11 mouse cellular contexts compared by ENCODE assay signal in the genomic region with DNA sequence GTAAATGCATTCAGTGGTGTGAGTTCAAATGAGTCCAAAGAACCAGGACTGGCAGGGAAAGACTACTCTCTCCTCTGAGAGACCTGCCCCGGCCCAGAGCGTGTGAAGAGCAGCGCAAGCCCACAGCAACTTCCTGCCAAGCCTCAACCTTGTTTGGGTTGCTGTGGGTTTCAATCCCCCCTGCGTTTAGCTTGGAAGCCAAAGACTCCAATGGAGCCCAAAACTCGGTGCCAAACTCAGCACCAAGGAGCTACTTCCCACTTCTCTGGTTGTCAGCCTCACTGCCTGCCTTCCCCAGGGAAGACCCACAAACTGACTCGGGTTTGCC.
DNase-seq lines count a peak whose midpoint lies in the region; ATAC-seq lines count a peak whose summit lies in the region.
"Had no signal": no experiment of that assay in that cellular context is flagged by ENCODE, and none has a peak within 500 bp of the region (broad histone marks: within the 10 kb centered on the region; RNA-seq: fewer than 3 reads in every experiment).

No protein-coding gene starts in this region.

- H3K4me3 ChIP-seq in neural tube, embryonic 13.5 days = no peak overlapping the region
- no peak overlapping the region for H3K4me3 ChIP-seq in forebrain, embryonic 16.5 days (replicated peaks; ENCODE audit: low read length)
- H3K4me3 ChIP-seq in hindbrain, embryonic 16.5 days (ENCODE audit: low read length) = no peak overlapping the region
- no peak overlapping the region for H3K4me3 ChIP-seq in neural tube, embryonic 15.5 days (replicated peaks)
- H3K4me3 ChIP-seq in kidney, embryonic 14.5 days (ENCODE audit: low read length) = no peak overlapping the region

- no peak overlapping the region for H3K4me2 ChIP-seq in neural tube, embryonic 13.5 days
- peak overlapping the region; percentile 9; the same call in 1 of the 2 replicates for H3K4me2 ChIP-seq in forebrain, embryonic 16.5 days (ENCODE audit: low read length)
- H3K4me2 ChIP-seq in hindbrain, embryonic 16.5 days (ENCODE audit: low read length) = no peak overlapping the region
- H3K4me2 ChIP-seq in neural tube, embryonic 15.5 days = no peak overlapping the region
- no peak overlapping the region for H3K4me2 ChIP-seq in kidney, embryonic 14.5 days (replicated peaks; ENCODE audit: low read depth, low read length)

- DNase-seq in neural tube, embryonic 10.5 days (ENCODE audit: extremely low spot score, low spot score) = no peak
- DNase-seq in kidney, postnatal 4 days = no peak
- DNase-seq: kidney, postnatal 25 days; thymus, adult 2 months had no signal

- peak overlapping the region; percentile 61; the same call in 1 of the 2 replicates for H3K27ac ChIP-seq in neural tube, embryonic 13.5 days (replicated peaks)
- peak overlapping the region; percentile 85 for H3K27ac ChIP-seq in forebrain, embryonic 16.5 days (ENCODE audit: low read length)
- peak overlapping the region; percentile 74 for H3K27ac ChIP-seq in hindbrain, embryonic 16.5 days (ENCODE audit: low read depth, low read length)
- peak overlapping the region; percentile 56; the same call in 1 of the 2 replicates for H3K27ac ChIP-seq in neural tube, embryonic 15.5 days (replicated peaks)
- H3K27ac ChIP-seq in kidney, embryonic 14.5 days (ENCODE audit: low read depth, low read length) = no peak overlapping the region
- H3K27ac ChIP-seq: macrophage had no signal

- 71% methylated on average over 6 of the region's 6 CpGs for WGBS in neural tube, embryonic 13.5 days
- 20% methylated on average over 6 of the region's 6 CpGs for WGBS in forebrain, embryonic 16.5 days
- 31% methylated on average over 6 of the region's 6 CpGs for WGBS in hindbrain, embryonic 16.5 days
- WGBS in neural tube, embryonic 15.5 days = 67% methylated on average over 6 of the region's 6 CpGs
- WGBS in kidney, embryonic 14.5 days = 62% methylated on average over 6 of the region's 6 CpGs

- H3K9ac ChIP-seq in neural tube, embryonic 13.5 days = no peak overlapping the region
- no peak overlapping the region; the same call in 1 of the 2 replicates for H3K9ac ChIP-seq in forebrain, embryonic 16.5 days (replicated peaks; ENCODE audit: low read depth, low read length)
- H3K9ac ChIP-seq in hindbrain, embryonic 16.5 days (ENCODE audit: low read depth, low read length) = no peak overlapping the region
- H3K9ac ChIP-seq in neural tube, embryonic 15.5 days (replicated peaks) = no peak overlapping the region
- H3K9ac ChIP-seq in kidney, embryonic 14.5 days (ENCODE audit: low read depth, low read length) = no peak overlapping the region

- peaks cover 30% of the 10 kb centered on the region for H3K4me1 ChIP-seq in neural tube, embryonic 13.5 days (replicated peaks)
- peaks cover 30% of the 10 kb centered on the region for H3K4me1 ChIP-seq in forebrain, embryonic 16.5 days (replicated peaks; ENCODE audit: control insufficient read depth, insufficient read depth, low read length)
- peaks cover 19% of the 10 kb centered on the region for H3K4me1 ChIP-seq in hindbrain, embryonic 16.5 days (ENCODE audit: control insufficient read depth, insufficient read depth, low read depth, low read length)
- H3K4me1 ChIP-seq in neural tube, embryonic 15.5 days = peaks cover 21% of the 10 kb centered on the region
- peaks cover 18% of the 10 kb centered on the region for H3K4me1 ChIP-seq in kidney, embryonic 14.5 days (ENCODE audit: control insufficient read depth, insufficient read depth, low read length)

- no peaks in the 10 kb centered on the region for H3K27me3 ChIP-seq in neural tube, embryonic 13.5 days
- H3K27me3 ChIP-seq in forebrain, embryonic 16.5 days (replicated peaks; ENCODE audit: control insufficient read depth, insufficient read depth, low read length) = no peaks in the 10 kb centered on the region
- no peaks in the 10 kb centered on the region for H3K27me3 ChIP-seq in hindbrain, embryonic 16.5 days (replicated peaks; ENCODE audit: control insufficient read depth, insufficient read depth, low read length)
- H3K27me3 ChIP-seq in neural tube, embryonic 15.5 days (replicated peaks) = no peaks in the 10 kb centered on the region
- no peaks in the 10 kb centered on the region for H3K27me3 ChIP-seq in kidney, embryonic 14.5 days (ENCODE audit: control insufficient read depth, insufficient read depth, low read length)

- no peaks in the 10 kb centered on the region for H3K36me3 ChIP-seq in neural tube, embryonic 13.5 days
- no peaks in the 10 kb centered on the region for H3K36me3 ChIP-seq in forebrain, embryonic 16.5 days (ENCODE audit: control insufficient read depth, insufficient read depth)
- H3K36me3 ChIP-seq in hindbrain, embryonic 16.5 days (ENCODE audit: control insufficient read depth, insufficient read depth, low read length) = no peaks in the 10 kb centered on the region
- no peaks in the 10 kb centered on the region for H3K36me3 ChIP-seq in neural tube, embryonic 15.5 days
- no peaks in the 10 kb centered on the region for H3K36me3 ChIP-seq in kidney, embryonic 14.5 days (ENCODE audit: control insufficient read depth, insufficient read depth, low read length)

- no peaks in the 10 kb centered on the region for H3K9me3 ChIP-seq in neural tube, embryonic 13.5 days
- no peaks in the 10 kb centered on the region for H3K9me3 ChIP-seq in forebrain, embryonic 16.5 days (ENCODE audit: control insufficient read depth, low read length)
- no peaks in the 10 kb centered on the region for H3K9me3 ChIP-seq in hindbrain, embryonic 16.5 days (ENCODE audit: control insufficient read depth, low read length)
- H3K9me3 ChIP-seq in neural tube, embryonic 15.5 days (replicated peaks) = no peaks in the 10 kb centered on the region
- no peaks in the 10 kb centered on the region for H3K9me3 ChIP-seq in kidney, embryonic 14.5 days (ENCODE audit: control insufficient read depth, low read length)

- ATAC-seq in neural tube, embryonic 13.5 days (ENCODE audit: low read depth) = no peak
- peak; percentile 74 for ATAC-seq in forebrain, embryonic 16.5 days
- peak; percentile 60 for ATAC-seq in hindbrain, embryonic 16.5 days
- no peak for ATAC-seq in neural tube, embryonic 15.5 days (ENCODE audit: low FRiP score)
- ATAC-seq in activated CD4-positive, CD25-positive, alpha-beta regulatory T cell, adult 4 months = no peak
- no peak for ATAC-seq in kidney, embryonic 14.5 days (ENCODE audit: low FRiP score, low TSS enrichment)

Comparison
In these comparisons a context has a peak if more than half of its experiments do, and no peak if none do; other contexts are left out.
1. ATAC-seq: peak in forebrain, embryonic 16.5 days (single experiment) and hindbrain, embryonic 16.5 days (single experiment); none in neural tube, embryonic 13.5 days (single experiment), neural tube, embryonic 15.5 days (single experiment), activated CD4-positive, CD25-positive, alpha-beta regulatory T cell, adult 4 months (single experiment) and kidney, embryonic 14.5 days (single experiment).